Mouse (Mus musculus) left cerebral cortex, postnatal 14 days (tissue): ENCODE results near the gene Cyb561. TPM values are rescaled to one million over a fixed set of nuclear protein-coding genes. Genes with fewer than 3 reads are reported as not detected.

Source experiments
- DNase-seq, 2 experiments: peaks; one replicate each; pipeline ENCODE4 v3.0.0; 2021 to 2022; ENCODE audit warnings: low spot score in 2 of 2, mixed read lengths in 1 of 2
- intact Hi-C: fragments of 180-260 bp; cut with DNase I; formaldehyde crosslinking; loops from one replicate; pipeline ENCODE4 v1.15.1; 2025
- total RNA-seq, 2 experiments: library from RNA; stranded (reverse); gene quantifications; 2 replicates each; pipeline ENCODE4 v1.2.3; 2021

The Cyb561 gene
- total RNA-seq, 2 experiments from 2014 or later: 64.4 to 65.2 TPM

- no peak for DNase-seq
- intact Hi-C loops: no loop called here
These were observed 4.4 kb upstream of the Cyb561 start for GRCm38 (mm10) chr11:105957501-105957900.

DNA sequence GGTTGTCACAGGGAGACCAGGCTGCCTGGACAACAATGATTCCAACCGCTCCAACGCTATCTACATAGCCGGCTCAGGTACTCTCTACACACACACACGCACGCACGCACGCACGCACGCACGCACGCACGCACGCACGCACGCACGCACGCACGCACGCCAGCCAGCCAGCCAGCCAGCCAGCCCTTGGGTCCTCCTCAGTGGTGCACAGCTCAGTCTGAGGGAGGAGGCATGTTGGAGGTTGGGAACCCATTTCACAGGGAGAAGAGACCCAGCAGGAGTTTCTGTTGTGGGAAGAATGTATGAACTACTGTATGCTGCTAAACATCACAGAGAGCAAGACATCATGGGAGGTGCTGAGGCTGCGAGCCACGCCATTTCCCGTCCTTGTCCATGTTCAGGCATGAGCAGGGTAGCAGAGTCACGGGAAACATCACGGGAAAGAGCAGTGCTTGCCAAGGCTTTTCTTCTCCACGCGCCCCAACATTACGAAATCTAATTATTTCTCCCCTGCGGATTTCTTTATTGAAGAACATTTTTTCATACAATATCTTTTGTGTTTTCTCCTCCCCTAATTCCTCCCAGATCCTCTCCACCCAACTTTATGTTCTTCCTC, 2.8 kb upstream of the Cyb561 start:
- no peak for DNase-seq
- intact Hi-C loops: no loop called here

GRCm38 (mm10) chr11:105953402-105953801, 266 bp upstream of the Cyb561 start:
- intact Hi-C loops: no loop called here
- DNase-seq: no peak

DNA sequence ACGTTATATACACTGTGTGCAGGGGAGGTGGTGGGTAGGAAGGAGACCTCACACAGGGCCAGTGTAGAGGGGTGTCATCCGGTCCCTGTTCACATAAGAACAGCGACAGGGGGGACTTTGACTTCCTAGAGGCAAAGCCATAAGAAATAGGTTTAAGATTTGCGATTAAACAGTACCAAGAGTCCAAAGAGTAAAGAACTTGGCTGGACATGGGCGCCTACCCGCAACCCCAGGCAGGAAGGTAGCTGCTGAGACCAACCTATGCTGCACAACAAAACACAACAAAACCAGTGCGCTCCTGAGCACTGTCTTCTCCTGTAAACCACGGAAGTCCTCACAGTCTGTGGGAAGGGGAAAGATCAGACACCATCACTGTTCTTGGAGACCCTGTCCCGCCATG, 1.0 kb downstream of the Cyb561 start:
- intact Hi-C loops: no loop called here
- DNase-seq: no peak

DNA sequence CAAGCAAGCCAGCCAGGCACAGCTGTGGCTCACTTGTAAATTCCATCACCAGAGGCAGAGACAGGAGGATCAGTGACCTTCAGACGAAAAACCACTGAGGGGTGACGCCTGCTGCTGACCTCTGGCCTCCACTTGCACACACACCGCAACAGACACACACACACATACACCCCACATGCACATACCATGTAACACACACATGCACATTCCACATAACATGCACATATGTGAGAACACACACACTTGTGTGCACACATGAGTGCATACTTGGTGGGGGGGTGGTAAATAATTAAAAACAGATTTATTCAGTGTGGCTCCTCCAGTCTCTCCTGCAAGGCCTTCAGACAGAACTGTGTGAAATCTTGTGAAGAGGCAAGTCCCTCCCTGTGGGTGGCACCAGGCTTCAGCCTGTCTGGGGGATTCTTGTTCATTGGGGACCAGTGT, 1.5 kb downstream of the Cyb561 start:
- DNase-seq: no peak
- intact Hi-C loops: no loop called here

GRCm38 (mm10) chr11:105950519-105950918, 2.6 kb downstream of the Cyb561 start:
- intact Hi-C loops: no loop called here
- DNase-seq: no peak

GRCm38 (mm10) chr11:105948255-105948654, 4.9 kb downstream of the Cyb561 start:
- intact Hi-C loops: no loop called here

DNA sequence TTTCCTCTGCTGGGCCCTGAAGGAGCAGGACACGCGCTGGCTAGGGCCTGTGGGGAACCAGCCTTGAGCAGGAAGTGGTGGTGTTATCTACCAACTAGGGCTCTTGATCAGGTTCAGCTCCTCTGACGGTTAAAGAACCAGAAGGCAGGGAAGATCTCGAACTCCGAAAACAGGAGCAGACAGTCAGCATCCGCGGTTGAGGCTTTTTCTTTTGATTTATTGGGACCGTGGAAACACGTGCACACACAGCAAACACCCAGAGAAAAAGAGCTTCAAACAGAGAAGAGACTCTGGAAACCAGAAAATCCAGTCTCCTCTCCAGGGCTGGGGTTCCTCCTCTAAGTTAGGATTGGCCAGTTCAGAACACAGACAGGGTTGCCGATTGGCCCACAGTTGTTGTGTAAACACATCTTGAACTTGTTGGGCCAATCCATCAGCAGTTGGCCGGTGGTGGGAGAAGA, 6.4 kb downstream of the Cyb561 start:
- DNase-seq: no peak
- intact Hi-C loops: no loop called here

More at GRCm38 (mm10) chr11:105948255-105948654, 4.9 kb downstream of the Cyb561 start:
- no peak for DNase-seq

- intact Hi-C loops: no loop called here
These were observed 8.1 kb downstream of the Cyb561 start for GRCm38 (mm10) chr11:105944770-105945672.

DNA sequence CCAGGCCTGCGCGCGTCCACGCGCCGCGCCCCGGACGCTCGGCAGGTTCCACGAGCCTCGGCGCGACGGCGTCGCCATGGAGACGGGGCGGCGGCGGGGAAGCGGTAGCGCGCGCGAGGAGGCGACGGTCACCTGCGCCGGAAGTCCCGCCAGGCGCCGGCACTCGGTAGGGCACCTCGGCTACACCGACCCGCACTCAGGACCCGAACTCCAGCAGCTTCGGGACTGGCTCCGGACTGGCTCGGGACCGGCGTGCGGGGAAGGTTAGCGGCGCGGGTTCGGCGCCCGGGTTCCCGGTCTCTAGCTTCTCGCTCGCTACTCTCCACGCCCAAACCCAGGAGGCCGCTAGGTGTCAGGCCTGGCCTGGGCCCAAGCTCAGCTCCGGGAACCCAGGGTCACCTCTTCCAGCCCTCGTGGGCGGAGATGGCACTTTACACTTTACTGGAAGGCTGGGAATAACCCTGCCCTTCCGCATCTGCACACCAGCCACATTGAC, 9.0 kb downstream of the Cyb561 start:
- DNase-seq: peak; percentile 55 to 75
- intact Hi-C loops: no loop called here

More at GRCm38 (mm10) chr11:105944770-105945672, 8.1 kb downstream of the Cyb561 start:
- no peak for DNase-seq

- no peak for DNase-seq
- intact Hi-C loops: no loop called here
These were observed 9.7 kb downstream of the Cyb561 start for GRCm38 (mm10) chr11:105943133-105944102.

DNA sequence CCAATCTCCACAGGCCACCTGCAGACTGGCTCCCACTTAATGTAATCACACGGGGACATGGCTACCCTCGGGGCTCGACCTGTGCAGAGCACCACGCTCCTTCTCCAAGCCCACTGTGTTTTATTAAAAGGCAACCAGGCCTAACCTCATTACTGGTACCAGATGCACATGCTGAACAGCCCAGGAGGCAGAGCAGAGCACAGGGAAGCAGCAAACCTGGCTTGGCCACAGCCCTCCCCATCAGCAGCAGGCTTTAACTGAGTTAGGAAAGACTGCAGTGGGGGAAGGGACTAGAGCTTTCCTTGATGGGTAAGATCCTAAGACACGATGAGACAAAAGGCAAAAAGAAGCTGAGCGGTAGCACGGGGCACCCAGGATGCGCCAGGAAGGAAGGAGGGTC, 11.2 kb downstream of the Cyb561 start:
- intact Hi-C loops: no loop called here

GRCm38 (mm10) chr11:105938771-105939170, 14.4 kb downstream of the Cyb561 start:
- intact Hi-C loops: no loop called here
- no peak for DNase-seq

More for the DNA sequence above, 11.2 kb downstream of the Cyb561 start:
- no peak for DNase-seq

DNA sequence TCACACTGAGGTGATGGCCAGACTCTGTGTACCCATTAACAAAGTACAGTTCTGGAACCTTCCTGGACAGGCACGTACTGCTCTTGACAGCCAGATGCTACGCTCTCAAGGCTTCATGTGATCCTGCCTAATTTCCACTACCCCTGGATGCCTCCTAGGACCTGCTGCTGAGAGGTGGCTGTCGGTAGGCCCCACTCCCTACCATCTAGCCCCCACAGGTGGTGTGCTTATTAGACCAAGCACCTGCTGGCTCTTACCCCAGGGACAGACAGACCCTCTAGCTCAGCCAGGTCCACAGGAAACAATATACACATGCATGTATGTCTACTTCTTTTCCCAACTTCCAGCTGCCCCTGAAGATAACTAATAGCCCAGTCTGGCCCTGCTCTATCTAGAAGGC, 16.2 kb downstream of the Cyb561 start:
- no peak for DNase-seq
- intact Hi-C loops: no loop called here

GRCm38 (mm10) chr11:105936200-105936599, 16.9 kb downstream of the Cyb561 start:
- peak; percentile 53 to 74 for DNase-seq
- intact Hi-C loops: no loop called here

- DNase-seq: no peak
- intact Hi-C loops: no loop called here
These were observed 17.6 kb downstream of the Cyb561 start for GRCm38 (mm10) chr11:105935496-105935895.

DNA sequence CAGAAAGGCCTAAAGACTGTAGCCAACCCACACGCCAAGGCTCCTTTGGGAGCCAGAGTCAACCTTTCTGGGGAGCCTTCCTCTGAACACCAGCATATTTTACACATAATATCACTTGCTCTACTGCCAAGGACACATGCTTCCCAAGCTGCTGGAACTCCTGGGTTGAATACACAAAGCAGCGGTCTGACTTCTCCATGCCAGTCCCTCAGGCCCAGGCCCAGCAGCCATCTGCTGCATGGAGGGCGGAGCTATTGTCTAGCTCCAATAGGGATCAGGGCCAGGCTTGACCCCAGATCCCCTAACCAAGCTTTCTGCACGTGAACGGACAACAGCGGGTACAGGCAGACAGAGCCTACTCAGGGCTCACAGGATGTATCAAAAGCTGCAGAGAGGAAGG, 18.3 kb downstream of the Cyb561 start:
- DNase-seq: no peak
- intact Hi-C loops: no loop called here

DNA sequence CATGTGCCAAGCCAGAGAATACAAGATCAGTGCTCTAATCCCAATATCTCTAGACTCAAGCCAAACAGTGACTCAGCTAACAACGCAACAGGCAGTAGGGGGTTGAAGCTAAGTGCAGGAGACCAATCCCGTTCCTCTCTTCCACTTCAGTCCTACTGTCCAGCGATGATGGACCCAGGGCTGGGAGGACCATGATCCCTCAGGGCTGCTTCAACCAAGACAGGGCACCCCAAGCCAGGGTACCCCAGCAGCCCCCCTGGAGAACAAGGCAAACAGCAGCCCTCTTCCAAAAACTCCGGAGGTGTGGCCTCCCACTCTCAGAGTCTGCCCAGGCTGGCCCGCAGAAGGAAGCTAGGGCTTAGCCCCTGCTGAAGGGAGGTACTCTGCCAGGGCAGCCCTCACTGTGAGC, 18.8 kb downstream of the Cyb561 start:
- DNase-seq: no peak
- intact Hi-C loops: no loop called here

- intact Hi-C loops: no loop called here
- no peak for DNase-seq
These were observed 19.4 kb downstream of the Cyb561 start for GRCm38 (mm10) chr11:105933746-105934145.
